Mouse (Mus musculus) frontal cortex, adult (tissue): Measurements from ENCODE around the gene Apoo.
"Not testable (repeated sequence)": the region's sequence is repeated elsewhere in the genome, so short reads cannot be mapped to it uniquely, and the experiment has no call there.

Experiments
- ATAC-seq: cut with Nextera tagmentation; 2 replicates; pipeline ENCODE4 v1.9.2; 2017; ENCODE audit warnings: mild to moderate bottlenecking, moderate library complexity, mixed read lengths; ENCODE audit not compliant: low TSS enrichment

Apoo gene

DNA sequence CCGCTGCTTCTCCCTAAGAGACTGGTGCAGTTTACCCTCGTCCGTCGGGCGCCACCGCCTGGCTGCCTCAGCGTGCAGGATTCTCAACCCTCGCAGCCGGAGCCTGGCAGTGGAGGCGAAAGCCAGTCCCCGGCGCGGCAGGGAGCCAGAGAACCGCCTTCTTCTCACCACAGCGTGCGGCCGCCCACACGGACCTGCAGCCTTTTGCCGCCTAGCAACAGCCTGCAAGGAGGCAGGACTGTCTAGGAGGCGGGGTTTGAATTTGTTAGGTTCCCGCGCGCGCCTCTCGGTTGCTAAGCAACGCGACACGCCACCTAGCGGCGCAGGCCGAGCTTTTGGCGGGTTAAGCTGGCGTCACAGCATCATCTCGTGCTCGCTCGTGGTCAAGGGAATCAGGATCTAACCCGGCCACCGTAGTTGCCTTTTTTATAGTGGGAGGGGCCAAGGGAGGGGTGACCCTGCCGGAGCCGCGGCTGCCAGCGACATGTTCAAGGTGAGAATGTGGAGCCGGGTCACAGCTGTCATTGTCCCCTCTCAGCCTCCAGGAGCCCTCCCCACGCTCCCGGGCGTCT, at the start of gene Apoo, which contains the start of gene Fam90a1b:
Gene Apoo, plus strand, starts transcription at position 448 of the 572 bp plus-strand sequence.
Gene Fam90a1b, minus strand, starts transcription at position 108 of the 572 bp plus-strand sequence.
- peak; percentile 98 for ATAC-seq

GRCm38 (mm10) chrX:94321036-94321902, 45.6 kb upstream of the Apoo start:
- peak; percentile 70 for ATAC-seq

GRCm38 (mm10) chrX:94343638-94344037, 23.3 kb upstream of the Apoo start:
- not testable (repeated sequence) for ATAC-seq

- ATAC-seq: no peak
Measured at GRCm38 (mm10) chrX:94365381-94365925, 1.5 kb upstream of the Apoo start.

GRCm38 (mm10) chrX:94366029-94366428, 888 bp upstream of the Apoo start:
- no peak for ATAC-seq

DNA sequence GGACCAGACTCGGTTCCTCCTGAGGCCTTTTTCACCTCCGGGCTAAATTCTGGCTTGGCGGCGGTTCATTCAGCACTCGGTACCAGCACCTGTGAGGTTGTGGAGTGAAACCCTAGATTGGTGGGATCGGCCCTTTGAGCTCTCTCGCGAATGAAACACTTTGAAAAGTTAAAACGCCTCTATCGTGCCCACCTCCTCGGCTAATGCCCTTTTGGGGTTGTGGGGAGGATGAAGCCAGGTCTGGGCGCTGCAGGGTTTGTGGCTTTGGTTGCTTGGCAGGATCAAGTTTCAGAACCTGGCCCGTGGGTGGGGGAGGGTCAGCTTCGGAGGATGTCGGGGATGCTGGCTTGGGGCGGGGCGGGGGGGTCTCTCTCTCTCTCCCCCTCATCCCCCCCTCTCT, 331 bp downstream of the Apoo start:
- no peak for ATAC-seq

DNA sequence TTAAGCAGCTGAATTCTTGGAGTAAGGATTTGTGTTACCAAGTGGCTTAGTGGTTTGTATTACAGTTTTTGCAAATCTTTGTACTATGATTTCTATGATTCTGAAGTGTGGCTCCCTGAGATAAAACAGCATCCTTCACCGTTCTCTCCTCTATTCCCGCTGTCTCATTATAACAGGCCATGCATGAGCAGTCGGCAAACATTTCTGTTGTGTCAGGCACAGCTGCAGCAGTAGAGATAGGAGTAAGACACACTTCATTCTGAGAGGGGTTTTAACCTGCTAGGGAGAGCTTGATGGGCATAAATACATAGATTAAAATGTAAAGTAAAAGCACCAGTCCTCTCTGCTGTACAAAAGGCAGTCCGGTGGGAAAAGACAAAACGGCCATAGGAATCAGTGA, 11.8 kb downstream of the Apoo start:
- no peak for ATAC-seq

- ATAC-seq: no peak
Measured at GRCm38 (mm10) chrX:94408975-94409374, 42.1 kb downstream of the Apoo start.

DNA sequence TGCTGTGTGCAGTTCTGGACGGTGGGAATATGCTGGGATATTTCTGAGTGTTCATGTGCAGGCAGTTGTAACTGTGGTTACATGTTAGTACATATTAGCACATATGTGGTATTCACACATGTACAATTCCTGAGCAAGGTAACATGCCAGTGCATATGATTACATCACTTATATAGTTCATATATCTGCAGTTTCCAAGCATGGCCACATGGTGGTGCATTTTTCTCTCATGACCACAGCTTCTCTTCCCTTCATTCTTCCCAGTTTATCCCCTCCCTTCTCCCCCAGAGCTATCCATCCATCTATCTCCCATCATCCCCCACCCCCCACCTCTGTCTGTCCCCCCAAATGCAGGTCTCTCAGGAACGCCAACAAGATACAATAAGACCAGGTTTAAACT, 53.3 kb downstream of the Apoo start:
- peak; percentile 62; the same call in 1 of the 2 replicates for ATAC-seq

DNA sequence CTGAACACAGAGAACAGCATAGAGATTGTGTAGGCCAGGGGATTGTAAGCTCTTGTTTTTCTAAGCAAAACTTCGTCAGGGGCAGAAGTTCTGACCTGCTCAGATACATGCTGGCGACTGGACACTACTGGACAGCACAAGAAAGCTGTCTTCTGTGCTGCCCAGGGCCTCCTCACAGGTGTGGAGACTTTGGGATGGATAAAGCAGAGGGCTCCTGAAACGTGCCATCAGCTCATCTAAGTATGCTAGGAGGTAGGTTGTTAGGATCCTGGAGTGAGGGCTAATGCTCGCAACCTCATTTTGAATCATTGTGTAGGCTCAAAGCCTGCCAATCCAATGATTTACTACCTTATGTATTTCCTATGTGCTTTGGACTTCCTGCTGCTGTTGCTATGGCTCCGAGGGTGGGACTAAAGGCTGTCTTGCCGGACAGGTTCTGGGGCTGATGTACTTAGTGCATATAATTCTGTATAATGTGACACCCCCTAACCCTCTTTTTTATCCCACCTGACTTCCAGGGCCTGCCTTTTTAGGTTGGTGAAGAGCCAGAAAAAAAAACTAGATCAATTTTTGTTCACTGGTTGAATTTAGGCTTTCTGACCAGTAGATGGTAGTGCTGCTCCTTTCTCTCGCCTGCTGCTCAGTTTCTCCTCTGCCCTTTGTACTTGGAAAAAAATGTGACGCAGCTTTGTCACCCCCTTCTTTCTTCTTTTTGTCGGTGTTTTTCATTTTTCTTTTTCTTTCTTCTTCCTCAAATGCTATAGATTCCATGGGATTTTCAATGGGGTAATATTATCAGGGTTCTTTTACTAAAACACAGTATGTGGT, 64.8 kb downstream of the Apoo start:
- ATAC-seq: peak; percentile 93

DNA sequence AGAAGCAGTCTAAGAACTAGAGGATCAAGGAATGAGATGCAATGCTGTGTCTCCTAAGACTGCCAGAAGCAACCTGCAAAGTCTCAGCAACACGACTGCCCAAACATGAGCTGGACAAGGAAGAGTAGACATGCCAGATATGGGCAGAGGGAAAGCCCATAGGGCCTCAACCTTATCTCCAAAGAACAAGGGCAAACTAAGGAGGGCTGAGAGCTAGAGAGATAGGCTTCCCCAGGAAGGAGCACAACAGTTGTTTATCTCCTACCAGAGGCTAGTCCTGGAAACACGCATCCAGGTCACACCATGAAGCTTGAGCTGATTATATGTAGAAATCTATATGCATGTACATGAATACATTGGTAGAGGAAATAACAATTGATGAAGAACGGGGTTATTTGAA, 78.5 kb downstream of the Apoo start:
- not testable (repeated sequence) for ATAC-seq

GRCm38 (mm10) chrX:94446021-94446420, 79.1 kb downstream of the Apoo start:
- ATAC-seq: not testable (repeated sequence)

DNA sequence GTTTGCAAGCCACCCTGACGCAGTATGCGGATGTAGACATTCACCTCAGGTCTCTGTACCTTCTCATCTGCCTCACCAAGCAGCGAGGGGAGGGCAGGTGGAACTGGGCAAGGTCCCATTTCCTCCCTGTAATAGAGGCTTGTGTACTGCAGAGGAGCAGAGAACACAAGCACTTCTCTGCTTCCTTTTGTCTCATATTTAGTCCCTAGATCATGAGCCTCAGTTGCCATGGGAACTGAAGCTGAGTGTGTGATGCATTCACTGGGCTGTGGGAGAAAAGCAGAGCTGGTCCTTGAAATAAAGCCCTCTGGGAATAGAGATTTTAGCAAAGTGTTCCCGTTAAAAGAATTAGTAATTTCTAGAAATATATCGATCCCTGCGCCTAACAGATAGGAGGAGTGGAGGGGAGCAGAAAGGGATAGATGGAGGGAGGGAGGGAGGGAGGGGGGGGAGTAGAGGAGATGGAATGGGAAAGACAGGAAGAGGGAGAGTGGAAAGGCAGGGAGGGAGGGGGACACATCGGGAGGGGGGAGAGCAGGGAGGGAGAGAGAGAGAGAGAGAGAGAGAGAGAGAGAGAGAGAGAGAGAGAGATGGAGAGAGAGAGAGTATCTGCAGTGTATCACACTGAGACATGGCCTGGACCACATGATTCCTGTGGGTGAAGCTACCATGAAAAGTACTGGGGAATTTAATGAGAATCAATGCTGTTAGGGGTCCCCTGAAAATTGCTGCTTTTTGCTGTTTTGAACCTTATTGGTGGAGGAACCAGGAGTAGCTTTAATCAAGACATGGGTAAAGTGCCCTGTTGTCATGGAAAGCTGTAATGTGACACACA, 83.3 kb downstream of the Apoo start:
- ATAC-seq: peak; percentile 97

DNA sequence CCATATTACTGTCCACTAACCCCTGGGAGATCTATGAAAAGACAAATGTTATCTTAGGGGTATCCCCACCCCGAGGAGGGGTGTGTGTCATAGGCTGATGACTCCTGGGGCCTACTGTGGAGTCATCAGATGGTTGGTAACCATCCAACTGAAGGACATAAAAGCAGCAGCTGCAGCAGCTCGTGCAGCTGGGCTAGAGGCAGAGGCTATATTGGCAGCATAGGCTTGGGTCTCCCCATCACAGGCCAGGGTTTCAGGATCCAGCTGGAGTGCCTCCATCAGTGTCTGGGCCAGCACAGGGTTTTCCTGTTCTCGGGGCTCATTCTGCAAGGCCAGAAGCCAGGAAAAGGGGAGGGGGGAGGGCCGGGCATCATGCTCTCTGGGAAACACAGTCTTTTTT, 92.4 kb downstream of the Apoo start:
- no peak for ATAC-seq

- ATAC-seq: not testable (repeated sequence)
Measured at GRCm38 (mm10) chrX:94461513-94461912, 94.6 kb downstream of the Apoo start.

GRCm38 (mm10) chrX:94462604-94463429, 95.9 kb downstream of the Apoo start:
- ATAC-seq: peak; percentile 95
